9 mouse cellular contexts compared by ENCODE assay signal in the genomic region with DNA sequence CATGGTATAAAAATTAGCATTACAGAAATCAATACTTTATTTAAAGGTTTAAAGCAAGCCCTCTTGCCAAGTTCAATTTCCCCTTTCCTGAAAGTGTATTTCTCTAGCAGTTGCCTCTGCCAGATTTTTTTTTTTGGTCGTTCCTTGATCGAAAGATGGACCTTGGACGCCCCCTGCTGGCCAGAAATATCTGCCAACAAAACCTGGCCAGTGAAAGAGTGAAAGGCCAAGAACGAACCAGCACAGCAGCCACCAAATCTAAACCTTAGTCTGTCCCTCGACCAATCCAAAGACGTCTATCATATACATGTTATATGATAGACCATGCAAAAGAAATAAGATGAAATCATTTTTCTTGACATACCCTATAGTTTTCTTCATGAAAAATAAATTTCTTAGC. TPM values are rescaled to one million over a fixed set of nuclear protein-coding genes. Genes with fewer than 3 reads are reported as not detected.
DNase-seq lines count a peak whose midpoint lies in the region; ATAC-seq and TF ChIP-seq lines count a peak whose summit lies in the region.
"Had no signal": no experiment of that assay in that cellular context is flagged by ENCODE, and none has a peak within 500 bp of the region (broad histone marks: within the 10 kb centered on the region; RNA-seq: fewer than 3 reads in every experiment).

No protein-coding gene starts in this region.

- peak; percentile 73 for TF ChIP-seq CTCF in heart, adult 2 months (IDR thresholded peaks at IDR 0.05)

- no peak overlapping the region for H3K4me3 ChIP-seq in heart, adult 2 months
- no peak overlapping the region for H3K4me3 ChIP-seq in heart, embryonic 11.5 days (ENCODE audit: low read depth, low read length)
- no peak overlapping the region for H3K4me3 ChIP-seq in forebrain, embryonic 11.5 days (ENCODE audit: low read depth, low read length)
- H3K4me3 ChIP-seq in hindbrain, embryonic 11.5 days (ENCODE audit: low read depth, low read length): no peak overlapping the region
- H3K4me3 ChIP-seq in midbrain, embryonic 14.5 days (replicated peaks; ENCODE audit: low read depth, low read length): no peak overlapping the region
- H3K4me3 ChIP-seq: myocyte had no signal

- H3K36me3 ChIP-seq in heart, adult 2 months (ENCODE audit: control insufficient read depth, insufficient read depth, low read length): no peaks in the 10 kb centered on the region
- no peaks in the 10 kb centered on the region for H3K36me3 ChIP-seq in heart, embryonic 11.5 days (ENCODE audit: control insufficient read depth, insufficient read depth, low read length)
- no peaks in the 10 kb centered on the region for H3K36me3 ChIP-seq in forebrain, embryonic 11.5 days (ENCODE audit: control insufficient read depth, insufficient read depth, low read length)
- H3K36me3 ChIP-seq in hindbrain, embryonic 11.5 days (ENCODE audit: control insufficient read depth, insufficient read depth, low read length): no peaks in the 10 kb centered on the region
- H3K36me3 ChIP-seq in midbrain, embryonic 14.5 days (ENCODE audit: control insufficient read depth, insufficient read depth, low read length): no peaks in the 10 kb centered on the region

- H3K27ac ChIP-seq in heart, adult 2 months: no peak overlapping the region
- H3K27ac ChIP-seq in heart, embryonic 11.5 days (ENCODE audit: low read depth, low read length): no peak overlapping the region
- H3K27ac ChIP-seq in forebrain, embryonic 11.5 days (ENCODE audit: low read depth, low read length): no peak overlapping the region
- no peak overlapping the region for H3K27ac ChIP-seq in hindbrain, embryonic 11.5 days (ENCODE audit: low read depth, low read length)
- H3K27ac ChIP-seq in midbrain, embryonic 14.5 days (replicated peaks; ENCODE audit: low read depth, low read length): no peak overlapping the region

- no peak for ATAC-seq in heart, embryonic 11.5 days (replicated peaks; ENCODE audit: insufficient number of reproducible peaks, low FRiP score, low TSS enrichment)
- peak; percentile 66 for ATAC-seq in forebrain, embryonic 11.5 days (replicated peaks; ENCODE audit: low FRiP score)
- peak; percentile 34; the same call in 1 of the 2 replicates for ATAC-seq in hindbrain, embryonic 11.5 days (ENCODE audit: low FRiP score)
- peak; percentile 47; the same call in 1 of the 2 replicates for ATAC-seq in midbrain, embryonic 14.5 days (ENCODE audit: low FRiP score, low TSS enrichment)

- 7% methylated on average over 6 of the region's 6 CpGs for WGBS in heart, adult 2 months
- 10% methylated on average over 6 of the region's 6 CpGs for WGBS in heart, embryonic 11.5 days (ENCODE audit: insufficient replicate concordance)
- WGBS in forebrain, embryonic 11.5 days: 14% methylated on average over 6 of the region's 6 CpGs
- WGBS in hindbrain, embryonic 11.5 days: 13% methylated on average over 6 of the region's 6 CpGs
- 5% methylated on average over 6 of the region's 6 CpGs for WGBS in midbrain, embryonic 14.5 days

- peak; percentile 33 to 72 for DNase-seq in heart, adult 2 months
- peak; percentile 16 for DNase-seq in brain, embryonic 18.5 days (ENCODE audit: low read depth, low spot score)
- peak; percentile 87 for DNase-seq in forebrain, embryonic 11.5 days (ENCODE audit: low spot score)
- peak; percentile 89 for DNase-seq in hindbrain, embryonic 11.5 days (ENCODE audit: low spot score)
- DNase-seq in left cerebral cortex, adult 9 months (ENCODE audit: low spot score in 2 of 2): peak; percentile 2 to 72
- peak; percentile 91 for DNase-seq in midbrain, embryonic 14.5 days
- DNase-seq in telencephalon, adult 2 months (ENCODE audit: low read depth, low spot score): peak; percentile 10

- H3K9me3 ChIP-seq in heart, embryonic 11.5 days (replicated peaks; ENCODE audit: control insufficient read depth, low read length): no peaks in the 10 kb centered on the region
- no peaks in the 10 kb centered on the region for H3K9me3 ChIP-seq in forebrain, embryonic 11.5 days (ENCODE audit: control insufficient read depth, low read length)
- no peaks in the 10 kb centered on the region for H3K9me3 ChIP-seq in hindbrain, embryonic 11.5 days (ENCODE audit: control insufficient read depth, low read length)
- H3K9me3 ChIP-seq in midbrain, embryonic 14.5 days (ENCODE audit: control insufficient read depth, low read length): no peaks in the 10 kb centered on the region

- TF ChIP-seq EP300 in heart, adult 2 months (IDR thresholded peaks at IDR 0.05; ENCODE audit: insufficient read depth, low read depth, low read length): no peak

- intact Hi-C loops in heart, adult 2 months (cut with DNase I): no loop called here

- H3K27me3 ChIP-seq in heart, adult 2 months (ENCODE audit: control insufficient read depth, insufficient read depth, low read length): no peaks in the 10 kb centered on the region
- no peaks in the 10 kb centered on the region for H3K27me3 ChIP-seq in heart, embryonic 11.5 days (ENCODE audit: control insufficient read depth, insufficient read depth, low read length)
- no peaks in the 10 kb centered on the region for H3K27me3 ChIP-seq in forebrain, embryonic 11.5 days (ENCODE audit: control insufficient read depth, insufficient read depth, low read length)
- H3K27me3 ChIP-seq in hindbrain, embryonic 11.5 days (ENCODE audit: control insufficient read depth, insufficient read depth, low read length): no peaks in the 10 kb centered on the region
- H3K27me3 ChIP-seq in midbrain, embryonic 14.5 days (ENCODE audit: control insufficient read depth, insufficient read depth, low read length): no peaks in the 10 kb centered on the region

- TF ChIP-seq POLR2A in heart, adult 2 months (IDR thresholded peaks at IDR 0.05; ENCODE audit: insufficient read depth, low read depth, low read length): no peak

- no peak overlapping the region for H3K4me2 ChIP-seq in heart, embryonic 11.5 days
- no peak overlapping the region for H3K4me2 ChIP-seq in forebrain, embryonic 11.5 days (ENCODE audit: low read depth, low read length, severe bottlenecking)
- no peak overlapping the region for H3K4me2 ChIP-seq in hindbrain, embryonic 11.5 days (replicated peaks; ENCODE audit: low read depth, low read length)
- no peak overlapping the region for H3K4me2 ChIP-seq in midbrain, embryonic 14.5 days (ENCODE audit: low read length)

- no peaks in the 10 kb centered on the region for H3K79me2 ChIP-seq in heart, adult 2 months (replicated peaks; ENCODE audit: control insufficient read depth, insufficient read depth, low read length)

- H3K4me1 ChIP-seq in heart, adult 2 months (ENCODE audit: control insufficient read depth, insufficient read depth, low read length): no peaks in the 10 kb centered on the region
- H3K4me1 ChIP-seq in heart, embryonic 11.5 days (ENCODE audit: control insufficient read depth, insufficient read depth, low read length): no peaks in the 10 kb centered on the region
- no peaks in the 10 kb centered on the region for H3K4me1 ChIP-seq in forebrain, embryonic 11.5 days (replicated peaks; ENCODE audit: control insufficient read depth, insufficient read depth, low read length)
- no peaks in the 10 kb centered on the region for H3K4me1 ChIP-seq in hindbrain, embryonic 11.5 days (replicated peaks; ENCODE audit: control insufficient read depth, insufficient read depth, low read length)
- H3K4me1 ChIP-seq in midbrain, embryonic 14.5 days (ENCODE audit: control insufficient read depth, insufficient read depth, low read length): no peaks in the 10 kb centered on the region

- H3K9ac ChIP-seq in heart, adult 2 months (ENCODE audit: low read depth, low read length): no peak overlapping the region
- no peak overlapping the region for H3K9ac ChIP-seq in heart, embryonic 11.5 days (ENCODE audit: low read depth, low read length)
- no peak overlapping the region for H3K9ac ChIP-seq in forebrain, embryonic 11.5 days (ENCODE audit: low read length)
- no peak overlapping the region for H3K9ac ChIP-seq in hindbrain, embryonic 11.5 days (ENCODE audit: low read depth, low read length)
- no peak overlapping the region for H3K9ac ChIP-seq in midbrain, embryonic 14.5 days (replicated peaks; ENCODE audit: low read length)

RNA-seq across cellular contexts. Expression of gene Amtn, which starts 23.9 kb away (rescaled TPM):
- not detected for total RNA-seq in heart, adult 2 months (2021)
- 0.31 and 0.44 TPM in 2 replicates for polyA plus RNA-seq in heart, adult 2 months (2012; rRNA removed)
- not detected in 2 replicates for polyA plus RNA-seq in heart, embryonic 11.5 days (2014; fragmentation: Nextera tagmentation; extraction: Ambion mirVana)
- polyA plus RNA-seq in forebrain, embryonic 11.5 days (2014; fragmentation: Nextera tagmentation; extraction: Ambion mirVana): not detected in 2 replicates
- polyA plus RNA-seq in hindbrain, embryonic 11.5 days (2014; fragmentation: Nextera tagmentation; extraction: Ambion mirVana): not detected in 2 replicates
- not detected in 2 replicates for polyA plus RNA-seq in midbrain, embryonic 14.5 days (2014; fragmentation: Nextera tagmentation; extraction: Ambion mirVana)
- polyA plus RNA-seq: myocyte had no signal

RNA-seq across cellular contexts. Expression of gene Ambn, which starts 55.9 kb away (rescaled TPM):
- total RNA-seq in heart, adult 2 months (2021): not detected
- polyA plus RNA-seq in heart, adult 2 months (2012; rRNA removed): not detected in 2 replicates
- not detected in 2 replicates for polyA plus RNA-seq in heart, embryonic 11.5 days (2014; fragmentation: Nextera tagmentation; extraction: Ambion mirVana)
- polyA plus RNA-seq in forebrain, embryonic 11.5 days (2014; fragmentation: Nextera tagmentation; extraction: Ambion mirVana): not detected in 2 replicates
- polyA plus RNA-seq in hindbrain, embryonic 11.5 days (2014; fragmentation: Nextera tagmentation; extraction: Ambion mirVana): not detected in 2 replicates
- not detected in 2 replicates for polyA plus RNA-seq in midbrain, embryonic 14.5 days (2014; fragmentation: Nextera tagmentation; extraction: Ambion mirVana)
- polyA plus RNA-seq: myocyte had no signal

Comparison
In these comparisons a context has a peak if more than half of its experiments do, and no peak if none do; other contexts are left out.
1. DNase-seq: peak in every context shown above with its lines; median percentile 91 in midbrain, embryonic 14.5 days; 89 in hindbrain, embryonic 11.5 days; 87 in forebrain, embryonic 11.5 days; 52 in heart, adult 2 months; 37 in left cerebral cortex, adult 9 months; 16 in brain, embryonic 18.5 days; 10 in telencephalon, adult 2 months.